Mouse (Mus musculus) liver, embryonic 16.5 days (tissue): ENCODE results near the gene Pik3ca. TPM values are rescaled to one million over a fixed set of nuclear protein-coding genes. Genes with fewer than 3 reads are reported as not detected.

Experiments used
- ATAC-seq: fragments of 200-750 bp; cut with Nextera tagmentation; 2 replicates; pipeline ENCODE4 v1.8.0; 2017; ENCODE audit warnings: low read depth, mild to moderate bottlenecking, moderate number of reproducible peaks, moderate library complexity
- H3K27ac ChIP-seq: fragments of 300-500 bp; sonication (generic); 2 replicates; pipeline ENCODE4 v1.5.1; 2014; ENCODE audit warnings: mild to moderate bottlenecking, low read length
- H3K27me3 ChIP-seq: fragments of 300-500 bp; sonication (generic); 2 replicates; pipeline ENCODE4 v1.6.1; 2014; ENCODE audit warnings: low read depth, low read length, mixed read lengths; ENCODE audit not compliant: control insufficient read depth, insufficient read depth
- H3K36me3 ChIP-seq: fragments of 300-500 bp; sonication (generic); 2 replicates; pipeline ENCODE4 v1.6.1; 2014; ENCODE audit warnings: mild to moderate bottlenecking; ENCODE audit not compliant: control insufficient read depth, insufficient read depth
- H3K4me1 ChIP-seq: fragments of 300-500 bp; sonication (generic); 2 replicates; pipeline ENCODE4 v1.6.1; 2014; ENCODE audit warnings: low read depth, low read length, mixed read lengths; ENCODE audit not compliant: control insufficient read depth
- H3K4me2 ChIP-seq: fragments of 300-500 bp; sonication (generic); 2 replicates; pipeline ENCODE4 v1.6.1; 2014; ENCODE audit warnings: low read depth, low read length, mixed read lengths
- H3K4me3 ChIP-seq: fragments of 300-500 bp; sonication (generic); 2 replicates; pipeline ENCODE4 v1.5.1; 2014; ENCODE audit warnings: low read depth, mild to moderate bottlenecking, low read length
- H3K9ac ChIP-seq: fragments of 300-500 bp; sonication (generic); 2 replicates; pipeline ENCODE4 v1.6.1; 2014; ENCODE audit warnings: low read depth, low read length
- H3K9me3 ChIP-seq: fragments of 300-500 bp; sonication (generic); replicated peaks from 2 replicates; pipeline ENCODE4 v1.6.1; 2016; ENCODE audit warnings: low read length; ENCODE audit not compliant: control insufficient read depth
- WGBS: fragments of 180-500 bp; shearing (Covaris S2); extraction: QIAGEN DNeasy Blood & Tissue Kit; methylation state at CpG from one replicate; pipeline ENCODE4 v1.1.7; 2014; ENCODE audit not compliant: insufficient replicate concordance; 5-methylcytosine and 5-hydroxymethylcytosine counted together
- polyA plus RNA-seq: library from polyadenylated mRNA; unstranded; fragments of >200 nt; fragmentation: Nextera tagmentation; extraction: Ambion mirVana; gene quantifications from 2 replicates; pipeline ENCODE4 v1.2.1, GENCODE M21; 2015

Pik3ca gene
- polyA plus RNA-seq, 1 experiment from 2014 or later = 2.9 TPM

- WGBS = under 1% methylated on average over 67 of the region's 69 CpGs
- Histone ChIP-seq H3K36me3 (no peaks in the 10 kb centered on the region; the same call in 1 of the 2 replicates), H3K9ac (peak overlapping the region; percentile 90), H3K27ac (peak overlapping the region; percentile 93), H3K4me3 (peak overlapping the region; percentile 90), H3K9me3 (no peaks in the 10 kb centered on the region), H3K27me3 (no peaks in the 10 kb centered on the region), H3K4me2 (peak overlapping the region; percentile 97), H3K4me1 (peaks cover 35% of the 10 kb centered on the region)
- ATAC-seq = peak; percentile 96
Observed at GRCm38 (mm10) chr3:32510375-32511190, 113.1 kb downstream of the Pik3ca start.

GRCm38 (mm10) chr3:32511191-32511550 is 113.7 kb downstream of the Pik3ca start:
- Histone ChIP-seq H3K9ac (peak overlapping the region; percentile 90), H3K4me1 (peaks cover 35% of the 10 kb centered on the region), H3K4me3 (peak overlapping the region; percentile 90), H3K27ac (peak overlapping the region; percentile 93), H3K36me3 (no peaks in the 10 kb centered on the region; the same call in 1 of the 2 replicates), H3K4me2 (peak overlapping the region; percentile 97), H3K27me3 (no peaks in the 10 kb centered on the region), H3K9me3 (no peaks in the 10 kb centered on the region)
- WGBS = 1% methylated on average over 13 of the region's 13 CpGs
- no peak for ATAC-seq

- Histone ChIP-seq H3K4me2 (peak overlapping the region; percentile 97), H3K9ac (peak overlapping the region; percentile 44), H3K4me3 (peak overlapping the region; percentile 26), H3K4me1 (peaks cover 35% of the 10 kb centered on the region), H3K36me3 (peaks cover 7% of the 10 kb centered on the region), H3K27me3 (no peaks in the 10 kb centered on the region), H3K9me3 (no peaks in the 10 kb centered on the region), H3K27ac (peak overlapping the region; percentile 93)
- WGBS = 30% methylated on average over 7 of the region's 7 CpGs
- no peak for ATAC-seq
Observed at GRCm38 (mm10) chr3:32512686-32513284, 115.3 kb downstream of the Pik3ca start.

GRCm38 (mm10) chr3:32513528-32513927 is 116.1 kb downstream of the Pik3ca start:
- H3K4me3 ChIP-seq = peak overlapping the region; percentile 26
- H3K4me1 ChIP-seq = peaks cover 35% of the 10 kb centered on the region
- H3K4me2 ChIP-seq = peak overlapping the region; percentile 97
- H3K36me3 ChIP-seq = peaks cover 9% of the 10 kb centered on the region
- H3K9me3 ChIP-seq = no peaks in the 10 kb centered on the region
- peak overlapping the region; percentile 44 for H3K9ac ChIP-seq
- peak overlapping the region; percentile 93 for H3K27ac ChIP-seq
- no peaks in the 10 kb centered on the region for H3K27me3 ChIP-seq
- ATAC-seq = no peak

Other genes starting within 250 kb of the Pik3ca start
- gene Zmat3, start 31.7 kb upstream of the Pik3ca start, polyA plus RNA-seq = 0.48 and 0.78 TPM in 2 replicates
- not detected in 2 replicates for gene Kcnmb3, start 94.6 kb downstream of the Pik3ca start, polyA plus RNA-seq
- gene Zfp639, start 112.6 kb downstream of the Pik3ca start, polyA plus RNA-seq = 15.0 and 16.2 TPM in 2 replicates
- 16.3 and 17.0 TPM in 2 replicates for gene Mfn1, start 131.8 kb downstream of the Pik3ca start, polyA plus RNA-seq
- gene Gnb4, start 218.9 kb downstream of the Pik3ca start, polyA plus RNA-seq = 6.0 and 8.4 TPM in 2 replicates